Mouse (Mus musculus) liver, embryonic 15.5 days (tissue): Measurements from ENCODE around the gene Brd3os. TPM values are rescaled to one million over a fixed set of nuclear protein-coding genes. Genes with fewer than 3 reads are reported as not detected.
A peak's percentile ranks its signal among the peaks of the same experiment; 100 is the strongest.

Experiments used
- ATAC-seq: fragments of 200-750 bp; cut with Nextera tagmentation; 2 replicates; pipeline ENCODE4 v1.8.0; 2017; ENCODE audit warnings: moderate number of reproducible peaks, mild to moderate bottlenecking, moderate library complexity; ENCODE audit not compliant: insufficient read depth
- H3K27ac ChIP-seq: fragments of 300-500 bp; sonication (generic); replicated peaks from 2 replicates; pipeline ENCODE4 v1.5.1; 2015; ENCODE audit warnings: mild to moderate bottlenecking, inconsistent platforms
- H3K27me3 ChIP-seq: fragments of 300-500 bp; sonication (generic); 2 replicates; pipeline ENCODE4 v1.6.1; 2015; ENCODE audit warnings: mild to moderate bottlenecking, inconsistent platforms
- H3K36me3 ChIP-seq: fragments of 300-500 bp; sonication (generic); replicated peaks from 2 replicates; pipeline ENCODE4 v1.6.1; 2015; ENCODE audit warnings: moderate library complexity, mild to moderate bottlenecking, inconsistent platforms
- H3K4me1 ChIP-seq: fragments of 300-500 bp; sonication (generic); replicated peaks from 2 replicates; pipeline ENCODE4 v1.6.1; 2015; ENCODE audit warnings: inconsistent platforms
- H3K4me2 ChIP-seq: fragments of 300-500 bp; sonication (generic); 2 replicates; pipeline ENCODE4 v1.6.1; 2015; ENCODE audit warnings: moderate library complexity, mild to moderate bottlenecking, inconsistent platforms
- H3K4me3 ChIP-seq: fragments of 300-500 bp; sonication (generic); replicated peaks from 2 replicates; pipeline ENCODE4 v1.5.1; 2015; ENCODE audit warnings: mild to moderate bottlenecking, inconsistent platforms
- H3K9ac ChIP-seq: fragments of 300-500 bp; sonication (generic); 2 replicates; pipeline ENCODE4 v1.6.1; 2015; ENCODE audit warnings: moderate library complexity, mild to moderate bottlenecking, inconsistent platforms
- H3K9me3 ChIP-seq: fragments of 300-500 bp; sonication (generic); replicated peaks from 2 replicates; pipeline ENCODE4 v1.6.1; 2016; ENCODE audit warnings: inconsistent platforms
- WGBS: fragments of 180-500 bp; shearing (Covaris S2); methylation state at CpG from one replicate; pipeline ENCODE4 v1.1.7; 2015; ENCODE audit warnings: mixed read lengths; ENCODE audit not compliant: insufficient replicate concordance; 5-methylcytosine and 5-hydroxymethylcytosine counted together
- polyA plus RNA-seq: library from polyadenylated mRNA; unstranded; fragments of >200 nt; fragmentation: Nextera tagmentation; extraction: Ambion mirVana; gene quantifications from 2 replicates; pipeline ENCODE4 v1.2.1, GENCODE M21; 2015

The Brd3os gene
- polyA plus RNA-seq, 1 experiment from 2014 or later = 0.50 TPM

DNA sequence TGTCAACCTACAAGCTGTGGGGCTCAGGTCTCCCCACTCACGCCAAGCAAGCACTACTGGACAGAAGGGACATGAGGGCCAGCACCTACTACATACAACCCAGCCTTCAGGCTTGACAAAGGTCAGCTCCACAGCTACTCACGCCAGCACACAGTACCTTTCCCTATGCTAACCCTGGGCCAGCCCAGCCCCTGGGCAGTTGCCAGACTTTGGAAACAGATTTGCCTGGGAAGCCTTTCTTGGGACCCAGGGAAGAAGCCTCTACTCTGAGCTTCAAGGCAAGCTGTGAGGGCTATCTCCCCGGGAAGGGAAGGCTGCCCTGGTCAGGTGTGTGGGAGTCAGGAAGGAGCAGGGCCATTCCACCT, 27.8 kb downstream of the Brd3os start:
- Histone ChIP-seq H3K9me3 (no peaks in the 10 kb centered on the region), H3K36me3 (peaks cover 38% of the 10 kb centered on the region), H3K27me3 (no peaks in the 10 kb centered on the region), H3K4me1 (peaks cover 79% of the 10 kb centered on the region), H3K4me2 (peak overlapping the region; percentile 50), H3K27ac (peak overlapping the region; percentile 73), H3K9ac (peak overlapping the region; percentile 39; the same call in 1 of the 2 replicates), H3K4me3 (peak overlapping the region; percentile 5; the same call in 1 of the 2 replicates)
- ATAC-seq = no peak
- 34% methylated on average over 3 of the region's 3 CpGs for WGBS

GRCm38 (mm10) chr2:27470535-27470934, 28.4 kb downstream of the Brd3os start:
- ATAC-seq = peak; percentile 40
- H3K9me3 ChIP-seq = no peaks in the 10 kb centered on the region
- H3K4me2 ChIP-seq = peak overlapping the region; percentile 50
- WGBS = 17% methylated on average over 2 of the region's 2 CpGs
- H3K4me1 ChIP-seq = peaks cover 79% of the 10 kb centered on the region
- H3K9ac ChIP-seq = peak overlapping the region; percentile 39; the same call in 1 of the 2 replicates
- H3K27ac ChIP-seq = peak overlapping the region; percentile 73
- peaks cover 34% of the 10 kb centered on the region for H3K36me3 ChIP-seq
- H3K27me3 ChIP-seq = no peaks in the 10 kb centered on the region
- no peak overlapping the region for H3K4me3 ChIP-seq

GRCm38 (mm10) chr2:27471170-27471584, 29.1 kb downstream of the Brd3os start:
- Histone ChIP-seq H3K4me2 (peak overlapping the region; percentile 50), H3K9me3 (no peaks in the 10 kb centered on the region), H3K4me3 (no peak overlapping the region), H3K36me3 (peaks cover 27% of the 10 kb centered on the region), H3K27ac (peak overlapping the region; percentile 73), H3K27me3 (no peaks in the 10 kb centered on the region), H3K4me1 (peaks cover 78% of the 10 kb centered on the region), H3K9ac (0 out of 2 replicates have a peak overlapping the region, but pooled peaks have one; percentile 39)
- ATAC-seq = no peak

- no peaks in the 10 kb centered on the region for H3K9me3 ChIP-seq
- peak overlapping the region; percentile 88 for H3K4me3 ChIP-seq
- H3K9ac ChIP-seq = peak overlapping the region; percentile 11; the same call in 1 of the 2 replicates
- peaks cover 72% of the 10 kb centered on the region for H3K4me1 ChIP-seq
- H3K36me3 ChIP-seq = peaks cover 12% of the 10 kb centered on the region
- ATAC-seq = no peak
- H3K4me2 ChIP-seq = peak overlapping the region; percentile 84
- no peaks in the 10 kb centered on the region for H3K27me3 ChIP-seq
- 51% methylated on average over 7 of the region's 7 CpGs for WGBS
- peak overlapping the region; percentile 55 for H3K27ac ChIP-seq
Measured at GRCm38 (mm10) chr2:27473061-27473765, 31.1 kb downstream of the Brd3os start.

DNA sequence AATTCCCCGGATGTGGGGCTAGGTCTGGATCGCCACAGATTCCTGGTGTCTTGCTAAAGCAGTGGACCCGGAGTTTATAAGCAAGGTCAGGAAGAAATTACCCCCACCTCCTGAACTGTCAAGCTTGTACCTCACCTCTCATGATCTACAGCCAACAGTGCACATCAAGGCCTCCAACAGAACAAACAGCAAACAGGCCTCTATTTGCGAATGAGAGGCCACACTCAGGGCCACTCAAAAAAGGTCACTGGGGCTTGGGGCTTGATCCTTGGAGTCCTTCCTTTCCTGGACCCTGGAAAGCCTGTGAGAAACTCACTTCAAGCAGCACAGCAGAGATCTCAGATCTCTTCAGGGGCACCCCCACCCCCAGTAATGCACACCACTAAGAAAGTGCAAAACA, 31.8 kb downstream of the Brd3os start:
- 42% methylated on average over 4 of the region's 4 CpGs for WGBS
- no peaks in the 10 kb centered on the region for H3K27me3 ChIP-seq
- peaks cover 10% of the 10 kb centered on the region for H3K36me3 ChIP-seq
- H3K4me3 ChIP-seq = peak overlapping the region; percentile 88
- ATAC-seq = no peak
- peak overlapping the region; percentile 83 for H3K9ac ChIP-seq
- H3K4me2 ChIP-seq = peak overlapping the region; percentile 84
- peaks cover 65% of the 10 kb centered on the region for H3K4me1 ChIP-seq
- no peaks in the 10 kb centered on the region for H3K9me3 ChIP-seq
- peak overlapping the region; percentile 93; the same call in 1 of the 2 replicates for H3K27ac ChIP-seq

- no peaks in the 10 kb centered on the region for H3K9me3 ChIP-seq
- H3K4me3 ChIP-seq = peak overlapping the region; percentile 88
- peak overlapping the region; percentile 84 for H3K4me2 ChIP-seq
- under 1% methylated on average over 84 of the region's 84 CpGs for WGBS
- H3K9ac ChIP-seq = peak overlapping the region; percentile 83
- peak; percentile 22 for ATAC-seq
- H3K4me1 ChIP-seq = peaks cover 55% of the 10 kb centered on the region
- no peaks in the 10 kb centered on the region for H3K27me3 ChIP-seq
- H3K36me3 ChIP-seq = peaks cover 10% of the 10 kb centered on the region
- H3K27ac ChIP-seq = peak overlapping the region; percentile 93
Measured at GRCm38 (mm10) chr2:27474621-27475484, 32.7 kb downstream of the Brd3os start.

DNA sequence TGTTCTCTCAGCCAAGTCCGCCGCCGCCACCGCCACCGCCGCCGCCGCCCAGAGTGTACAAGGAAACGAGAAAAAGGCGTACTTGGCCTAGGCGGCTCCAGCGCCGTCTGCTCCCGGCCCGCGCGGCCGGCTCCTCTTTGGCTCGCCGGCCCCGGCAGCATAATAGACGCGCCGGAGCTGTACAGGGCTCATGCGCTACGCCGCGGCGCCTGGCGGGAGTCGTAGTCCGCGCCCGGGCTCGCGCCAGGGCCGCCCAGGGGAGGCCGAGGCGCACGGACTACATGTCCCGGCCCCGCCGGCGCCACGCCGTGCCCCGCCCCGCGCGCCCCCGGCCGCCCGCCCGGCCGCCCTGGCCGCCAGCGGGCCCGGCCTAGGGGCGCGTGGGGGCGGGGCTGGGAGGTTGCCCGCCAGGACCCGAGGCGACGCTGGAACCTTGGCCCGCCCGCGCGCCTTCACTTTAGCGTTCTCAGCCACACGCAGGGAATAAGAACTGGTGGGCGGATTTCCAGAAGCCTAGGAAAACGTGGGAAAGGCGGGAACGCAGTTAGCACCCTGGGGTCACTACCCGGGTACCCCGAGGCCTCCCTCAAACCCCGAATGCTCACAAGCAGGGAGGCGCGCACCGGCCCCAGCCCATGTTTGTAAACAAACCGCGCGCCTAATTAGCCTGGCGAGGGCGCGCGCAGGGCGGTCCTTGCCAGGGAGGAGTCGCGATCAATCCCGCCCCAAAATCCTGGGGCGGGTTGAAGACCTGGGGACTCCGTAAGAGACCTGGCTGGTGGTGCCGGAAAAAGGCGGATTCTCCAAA, 33.6 kb downstream of the Brd3os start:
- Histone ChIP-seq H3K4me2 (peak overlapping the region; percentile 84), H3K4me1 (peaks cover 54% of the 10 kb centered on the region), H3K27ac (peak overlapping the region; percentile 93), H3K4me3 (peak overlapping the region; percentile 88), H3K27me3 (no peaks in the 10 kb centered on the region), H3K9ac (peak overlapping the region; percentile 83), H3K9me3 (no peaks in the 10 kb centered on the region), H3K36me3 (peaks cover 10% of the 10 kb centered on the region)
- peak; percentile 97 for ATAC-seq
- WGBS = under 1% methylated on average over 91 of the region's 96 CpGs

DNA sequence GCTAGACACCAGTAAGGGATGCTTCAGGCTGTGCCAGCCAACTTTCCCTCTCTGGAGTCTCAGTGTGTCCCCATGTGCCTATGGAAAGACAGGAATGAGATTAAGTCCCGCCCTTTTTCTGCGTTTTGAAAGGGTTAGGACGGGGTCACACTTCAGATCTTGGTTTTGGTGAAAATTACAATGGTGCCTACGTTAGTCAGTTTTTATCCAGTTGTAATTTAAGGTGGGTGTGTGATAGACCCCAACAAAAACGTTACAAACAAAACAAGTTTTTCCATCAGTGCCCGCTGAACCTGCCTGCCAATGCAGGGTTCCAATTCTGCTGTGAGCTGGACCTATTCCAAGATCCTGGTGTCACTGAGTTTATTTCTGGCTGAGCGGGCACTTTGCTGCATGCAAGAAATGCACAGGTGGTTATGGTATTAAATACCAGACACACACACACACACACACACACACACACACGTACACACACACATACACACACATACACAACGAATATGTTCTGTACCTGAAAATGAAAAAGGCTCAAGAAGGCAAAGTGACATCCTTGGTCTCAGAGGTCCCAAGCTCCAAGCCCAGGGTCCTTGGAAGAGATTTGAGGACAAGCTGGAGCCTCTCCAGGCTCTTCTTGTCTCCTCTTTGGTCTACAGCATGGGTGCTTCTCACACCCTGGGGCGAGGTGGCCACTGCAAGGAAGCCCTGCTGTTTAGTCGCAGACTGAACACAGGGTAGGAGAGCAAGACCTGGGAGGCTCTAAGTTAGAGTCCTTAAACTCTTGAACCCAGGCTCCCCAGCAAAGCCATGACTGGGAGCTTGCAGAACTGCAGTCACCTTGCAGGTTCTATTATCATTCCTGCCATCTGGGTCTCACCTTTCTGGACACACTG, 34.4 kb downstream of the Brd3os start:
- Histone ChIP-seq H3K9me3 (no peaks in the 10 kb centered on the region), H3K4me2 (peak overlapping the region; percentile 84), H3K36me3 (peaks cover 10% of the 10 kb centered on the region), H3K27me3 (no peaks in the 10 kb centered on the region), H3K4me1 (peaks cover 45% of the 10 kb centered on the region), H3K9ac (peak overlapping the region; percentile 66), H3K4me3 (peak overlapping the region; percentile 88), H3K27ac (peak overlapping the region; percentile 93)
- no peak for ATAC-seq
- WGBS = 36% methylated on average over 11 of the region's 11 CpGs

- H3K4me1 ChIP-seq = peaks cover 20% of the 10 kb centered on the region
- no peak overlapping the region for H3K9ac ChIP-seq
- H3K4me2 ChIP-seq = no peak overlapping the region
- H3K9me3 ChIP-seq = no peaks in the 10 kb centered on the region
- H3K27me3 ChIP-seq = no peaks in the 10 kb centered on the region
- no peaks in the 10 kb centered on the region for H3K36me3 ChIP-seq
- WGBS = 46% methylated on average over 4 of the region's 4 CpGs
- no peak overlapping the region for H3K4me3 ChIP-seq
- no peak overlapping the region for H3K27ac ChIP-seq
- no peak for ATAC-seq
Measured at GRCm38 (mm10) chr2:27479821-27480220, 37.7 kb downstream of the Brd3os start.

- no peaks in the 10 kb centered on the region for H3K9me3 ChIP-seq
Measured at GRCm38 (mm10) chr2:27480367-27480766, 38.2 kb downstream of the Brd3os start.

More at GRCm38 (mm10) chr2:27480367-27480766, 38.2 kb downstream of the Brd3os start:
- WGBS = 39% methylated on average over 4 of the region's 4 CpGs
- Histone ChIP-seq H3K4me1 (peaks cover 20% of the 10 kb centered on the region), H3K27me3 (no peaks in the 10 kb centered on the region), H3K27ac (no peak overlapping the region), H3K4me2 (no peak overlapping the region), H3K4me3 (no peak overlapping the region), H3K9ac (no peak overlapping the region), H3K36me3 (no peaks in the 10 kb centered on the region)
- ATAC-seq = no peak
